Mouse (Mus musculus): Measurements from ENCODE around the gene Entpd7.
A peak's percentile ranks its signal among the peaks of the same experiment; 100 is the strongest.

Gene Entpd7

GRCm38 (mm10) chr19:43674730-43675524, 14.5 kb upstream of the Entpd7 start, which contains the start of gene Slc25a28:
Slc25a28 (minus strand) TSS chr19:43674881.
- peak; percentile 97 to 99 for DNase-seq

DNA sequence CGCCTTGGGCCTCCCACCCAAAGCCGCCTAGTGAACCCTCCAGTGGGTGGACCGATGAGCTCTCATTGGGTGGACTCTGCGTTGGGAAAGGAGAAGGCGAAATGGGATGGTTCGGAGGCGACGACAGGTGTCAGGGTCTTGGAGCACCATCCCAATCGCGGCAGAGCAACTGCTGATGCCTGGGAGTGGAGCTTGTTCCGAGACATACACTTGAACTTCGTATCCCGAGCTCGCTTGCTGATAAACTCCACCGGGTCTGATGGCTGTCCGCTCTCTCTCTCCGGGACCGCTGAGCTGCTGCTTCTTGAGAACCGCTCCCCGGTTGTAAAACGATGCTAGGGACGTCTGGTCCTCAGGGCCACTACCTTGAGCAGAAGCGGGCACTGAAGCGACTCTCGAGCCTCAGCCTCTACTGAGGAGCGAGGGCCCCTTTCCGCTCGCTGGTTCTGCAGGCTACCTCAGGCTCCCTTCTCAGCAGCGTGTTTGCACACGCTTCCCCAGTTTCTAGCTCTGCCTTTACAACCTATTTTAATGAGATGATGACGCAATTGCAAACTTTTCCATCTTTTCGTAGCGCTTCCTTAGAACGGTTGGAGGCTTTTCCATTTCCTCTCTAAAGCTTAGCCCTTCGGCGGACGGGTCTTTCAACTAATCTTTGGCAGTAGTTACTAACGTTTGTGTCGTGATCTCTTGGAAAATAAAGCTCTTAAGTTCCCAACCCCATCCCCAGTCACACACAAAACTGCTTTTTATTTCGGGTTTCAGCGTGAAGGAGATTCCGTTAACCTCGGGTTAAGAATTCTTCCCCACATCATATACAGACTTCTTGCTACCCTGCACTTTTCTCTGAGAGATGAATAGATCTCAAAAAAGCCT, 13.7 kb upstream of the Entpd7 start:
- DNase-seq: no peak

DNA sequence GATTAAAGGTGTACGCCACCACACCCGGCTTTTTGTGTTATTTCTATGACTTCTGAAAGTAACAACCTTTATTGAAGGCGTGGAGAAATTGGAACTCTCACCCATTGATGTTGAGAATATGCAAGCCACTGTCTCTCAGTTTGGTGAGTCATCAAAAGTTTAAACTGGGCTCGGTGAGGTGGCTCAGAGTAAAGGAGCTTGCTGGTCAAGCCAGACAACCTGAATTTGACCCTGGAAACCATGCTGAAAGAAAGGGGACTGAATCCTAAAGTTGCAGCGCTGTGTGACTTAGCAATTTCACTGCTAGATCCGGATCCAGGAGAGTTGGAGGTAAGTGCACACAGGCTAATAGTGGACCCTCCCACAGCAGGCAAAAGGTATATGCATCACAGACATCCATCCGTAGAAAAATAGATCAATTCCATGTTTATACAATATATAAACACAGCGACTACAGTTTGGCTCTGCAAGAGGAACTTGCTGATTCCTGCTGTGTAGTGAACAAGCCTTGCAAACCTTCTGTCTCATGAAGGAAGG, 10.9 kb upstream of the Entpd7 start:
- no peak for DNase-seq

DNA sequence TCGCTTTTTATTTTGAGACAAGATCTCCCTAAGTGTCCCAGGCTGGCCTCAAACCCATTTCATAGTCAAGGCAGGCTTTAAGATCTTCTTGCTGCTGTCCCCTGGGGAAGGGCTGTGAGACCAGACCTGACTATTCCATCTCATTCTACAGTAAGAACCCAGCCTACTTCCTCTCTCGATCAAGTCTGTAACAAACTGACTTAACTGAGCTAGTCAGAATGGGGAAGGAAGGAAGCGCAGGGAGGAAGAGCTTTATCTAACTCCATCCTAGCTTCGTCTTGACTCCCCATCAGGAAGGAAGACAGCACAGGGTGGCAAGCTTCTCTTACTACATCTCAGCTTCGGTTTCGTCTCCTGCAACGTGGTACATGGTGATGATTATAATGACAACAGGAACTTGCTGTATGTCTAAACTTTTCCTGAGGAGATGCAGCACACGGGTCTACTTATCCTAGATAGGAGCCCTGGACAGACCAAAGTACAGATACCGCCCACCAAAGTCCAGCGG, 9.9 kb upstream of the Entpd7 start:
- no peak for DNase-seq

DNA sequence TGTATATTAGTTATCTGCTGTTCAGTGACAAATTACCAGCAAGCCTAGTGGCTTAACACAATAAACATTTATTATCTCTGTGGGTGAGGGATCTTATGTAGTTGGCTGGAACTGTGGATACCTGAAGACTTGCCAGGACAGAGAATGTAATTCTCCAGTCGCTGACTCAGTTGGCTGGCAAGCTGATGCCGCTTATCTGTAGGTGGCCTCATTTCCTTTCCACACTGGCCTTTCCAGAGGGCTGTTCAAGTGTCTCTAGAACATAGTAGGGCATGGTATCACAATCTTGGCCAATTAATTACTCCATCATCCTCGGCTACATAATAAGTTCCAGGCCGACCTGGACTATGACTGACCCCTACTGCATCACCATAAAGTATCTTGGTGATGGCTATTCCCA, 7.9 kb upstream of the Entpd7 start:
- no peak for DNase-seq

- DNase-seq: peak in 1 of 2 experiments; percentile 31
Measured at GRCm38 (mm10) chr19:43692815-43693214, 3.3 kb downstream of the Entpd7 start.

DNA sequence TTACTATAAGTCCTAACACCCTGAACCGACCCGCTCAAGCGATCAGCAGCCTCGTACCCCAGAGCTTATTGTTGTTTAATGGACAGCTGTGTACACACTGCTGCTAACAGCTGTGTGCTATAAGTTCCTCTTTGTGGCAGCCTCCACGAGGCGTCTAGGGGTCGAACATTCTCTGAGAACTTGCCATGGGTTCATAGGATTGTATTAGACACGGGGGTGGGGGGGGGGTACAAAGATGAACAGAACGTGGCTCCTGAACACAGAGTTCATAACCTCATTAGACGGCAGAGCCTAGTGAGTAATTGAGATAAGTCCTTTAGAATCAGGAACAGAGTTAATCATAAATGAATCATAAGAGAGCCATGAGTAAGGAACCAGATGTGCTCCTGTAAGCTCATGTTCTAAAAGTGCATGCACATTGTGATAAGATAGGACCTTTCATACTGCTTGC, 6.1 kb downstream of the Entpd7 start:
- DNase-seq: no peak

GRCm38 (mm10) chr19:43697666-43698370, 8.3 kb downstream of the Entpd7 start:
- peak; percentile 27 to 48 for DNase-seq

- no peak for DNase-seq
Measured at GRCm38 (mm10) chr19:43699021-43699762, 9.7 kb downstream of the Entpd7 start.

DNA sequence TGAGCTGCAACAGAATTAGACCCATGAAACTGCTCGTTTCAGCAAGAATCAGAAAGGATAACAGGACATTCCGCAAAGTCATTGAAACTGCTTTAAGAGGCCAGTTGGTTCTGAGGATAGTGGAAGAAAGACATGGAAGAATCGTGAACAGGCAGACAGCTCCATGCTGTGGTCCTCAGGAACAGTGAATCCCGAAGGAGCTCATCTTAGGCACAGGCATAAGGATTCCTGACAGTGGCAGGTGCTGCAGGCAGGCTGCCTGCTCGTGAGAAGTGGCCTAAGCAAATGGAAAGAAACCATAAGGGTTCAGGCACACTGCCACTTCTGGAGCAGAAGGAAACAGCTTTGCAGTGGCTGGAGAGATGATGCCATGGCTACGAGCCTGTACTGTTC, 10.3 kb downstream of the Entpd7 start:
- DNase-seq: no peak

GRCm38 (mm10) chr19:43704211-43704610, 14.7 kb downstream of the Entpd7 start:
- DNase-seq: no peak

- no peak for DNase-seq
Measured at GRCm38 (mm10) chr19:43704787-43705497, 15.5 kb downstream of the Entpd7 start.

GRCm38 (mm10) chr19:43708206-43708605, 18.7 kb downstream of the Entpd7 start:
- no peak for DNase-seq

DNA sequence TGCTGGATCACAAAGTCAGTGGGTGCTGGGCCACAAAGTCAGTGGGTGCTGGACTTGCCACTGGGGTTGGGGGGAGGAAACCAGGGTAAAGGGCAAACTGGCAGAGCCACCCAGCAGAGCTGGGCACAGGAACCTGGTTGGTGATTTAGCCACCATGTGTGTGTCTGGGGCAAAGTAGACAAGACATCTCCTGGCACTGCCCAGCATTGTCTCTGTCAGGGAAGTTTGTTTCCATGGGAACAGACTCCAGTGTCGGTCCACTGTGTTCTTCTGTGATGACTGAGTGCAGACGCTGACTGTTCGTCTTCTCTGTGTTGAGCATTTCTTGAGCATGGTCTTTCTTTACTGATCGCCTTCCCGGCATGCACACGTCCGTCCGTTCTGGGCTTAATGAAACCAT, 19.8 kb downstream of the Entpd7 start:
- DNase-seq: no peak

DNA sequence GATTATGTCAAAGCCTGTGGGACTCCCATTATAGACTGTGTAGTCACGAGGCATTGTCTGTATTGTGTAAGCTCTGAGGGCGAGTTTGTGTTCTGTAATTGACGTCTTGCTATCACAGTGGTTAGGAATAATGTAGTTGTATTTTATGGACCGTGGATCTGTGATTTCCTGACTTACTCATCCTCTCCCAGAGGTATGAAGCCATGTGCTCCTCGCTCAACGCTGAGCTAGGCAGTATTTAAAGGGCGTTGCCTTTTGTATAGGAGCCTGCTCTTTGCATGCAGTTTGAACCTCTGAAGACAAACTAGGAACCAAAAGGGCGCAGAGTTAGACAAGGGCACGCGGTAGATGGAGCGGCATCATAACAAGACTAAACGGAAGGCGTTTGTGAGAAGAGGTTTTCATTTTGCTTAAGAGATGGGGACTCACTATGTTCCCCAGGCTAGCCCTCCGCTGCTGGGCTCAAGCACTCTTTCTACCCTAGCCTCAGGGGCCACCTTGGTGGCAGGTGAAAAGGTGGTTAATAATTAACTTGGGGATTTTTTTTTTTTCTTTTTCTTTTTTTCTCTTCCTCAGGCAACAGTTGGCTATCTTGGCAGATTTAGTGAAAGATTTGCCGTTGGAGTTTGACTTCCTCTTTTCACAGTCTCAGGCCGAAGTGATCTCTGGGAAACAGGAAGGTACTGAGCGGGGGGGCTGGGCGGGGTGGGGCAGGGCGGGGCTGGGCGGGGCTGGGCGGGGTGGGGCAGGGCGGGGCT, 21.9 kb downstream of the Entpd7 start:
- DNase-seq: no peak

DNA sequence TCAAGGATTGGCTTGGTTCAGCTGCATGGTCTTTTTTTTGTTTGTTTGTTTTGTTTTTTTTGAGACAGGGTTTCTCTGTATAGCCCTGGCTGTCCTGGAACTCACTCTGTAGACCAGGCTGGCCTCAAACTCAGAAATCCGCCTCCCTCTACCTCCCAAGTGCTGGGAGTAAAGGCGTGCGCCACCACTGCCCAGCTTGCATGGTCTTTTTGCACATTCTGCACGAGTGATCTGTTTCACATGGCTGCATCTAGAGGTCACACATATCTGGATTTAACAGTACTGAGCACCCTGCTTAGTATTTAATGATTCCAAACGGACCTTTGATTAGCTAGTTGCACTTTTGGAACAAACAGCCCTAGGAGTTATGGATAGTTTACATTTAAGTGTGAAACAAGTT, 22.5 kb downstream of the Entpd7 start:
- DNase-seq: no peak

DNA sequence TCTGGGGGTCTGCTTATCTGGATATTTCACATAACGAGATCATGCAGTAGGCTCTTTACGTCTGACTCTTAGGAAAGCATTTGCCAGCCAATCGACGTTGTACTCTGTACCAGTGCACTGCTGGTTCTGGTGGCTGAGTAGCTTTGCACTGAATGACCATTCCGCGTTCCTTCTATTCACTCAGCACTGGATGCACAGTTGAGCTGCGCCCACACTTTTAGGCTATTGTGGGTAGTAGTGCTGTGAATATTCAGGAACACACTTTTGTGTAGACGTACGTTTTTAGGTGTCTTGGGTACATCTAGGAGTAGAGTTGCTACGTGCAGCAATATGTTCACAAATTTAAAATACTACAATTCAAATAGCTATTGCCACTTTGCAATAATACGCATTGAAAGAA, 30.6 kb downstream of the Entpd7 start:
- DNase-seq: no peak

DNA sequence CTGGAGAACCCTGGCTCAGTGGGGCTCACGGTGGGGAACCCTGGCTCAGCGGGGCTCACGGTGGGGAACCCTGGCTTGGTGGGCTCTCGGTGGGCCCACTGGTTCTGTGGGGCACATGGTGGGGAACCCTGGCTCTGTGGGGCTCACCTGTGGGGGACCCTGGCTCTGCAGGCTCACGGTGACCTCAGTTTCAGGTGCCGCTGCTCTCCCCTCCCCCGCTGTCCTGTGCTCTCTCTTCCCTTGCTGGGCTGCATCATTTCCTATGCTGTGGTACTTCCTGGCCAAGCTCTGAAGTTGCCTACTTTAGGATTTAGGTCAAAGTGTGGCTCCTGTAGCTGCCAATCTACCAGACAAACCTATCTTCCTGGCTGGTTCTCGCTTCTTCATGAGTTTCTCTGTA, 33.4 kb downstream of the Entpd7 start:
- DNase-seq: no peak

DNA sequence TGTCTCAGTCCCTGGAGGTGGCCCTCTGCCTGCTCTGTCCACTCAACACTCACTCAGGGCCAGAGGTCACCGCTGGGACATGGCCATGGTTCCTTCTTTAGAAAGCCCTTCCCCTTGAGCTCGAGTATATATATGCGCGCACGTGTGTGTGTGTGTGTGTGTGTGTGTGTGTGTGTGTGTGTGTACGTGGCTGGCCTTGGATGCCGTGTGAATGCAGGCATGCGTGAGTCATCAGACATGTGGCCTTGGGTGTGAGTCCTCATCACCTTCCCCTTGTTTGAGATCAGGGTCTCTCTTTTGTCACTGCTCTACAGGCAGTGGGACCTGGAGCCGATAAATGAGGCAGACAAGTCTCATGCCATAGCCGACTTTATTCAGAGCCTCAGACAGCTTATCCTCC, 34.0 kb downstream of the Entpd7 start:
- DNase-seq: no peak

DNA sequence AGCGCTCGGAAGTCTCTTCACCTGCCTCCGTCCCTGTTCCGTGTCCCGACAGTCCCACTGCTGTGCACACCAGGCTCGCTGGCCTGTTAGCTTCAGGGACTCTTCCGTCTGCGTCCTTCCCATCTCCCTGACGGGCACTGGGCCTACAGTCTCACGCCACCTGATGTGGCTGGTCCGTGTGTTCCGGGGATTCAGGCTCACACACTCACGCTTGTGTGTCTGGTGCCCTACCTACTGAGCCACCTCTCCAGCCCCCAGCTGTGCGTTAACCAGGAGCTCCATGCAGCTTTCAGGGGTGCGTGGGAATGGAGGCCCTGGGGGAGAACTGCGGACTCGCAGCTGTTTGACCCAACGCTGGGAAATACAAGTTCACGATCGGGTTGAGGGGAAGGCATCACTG, 34.7 kb downstream of the Entpd7 start:
- DNase-seq: no peak

DNA sequence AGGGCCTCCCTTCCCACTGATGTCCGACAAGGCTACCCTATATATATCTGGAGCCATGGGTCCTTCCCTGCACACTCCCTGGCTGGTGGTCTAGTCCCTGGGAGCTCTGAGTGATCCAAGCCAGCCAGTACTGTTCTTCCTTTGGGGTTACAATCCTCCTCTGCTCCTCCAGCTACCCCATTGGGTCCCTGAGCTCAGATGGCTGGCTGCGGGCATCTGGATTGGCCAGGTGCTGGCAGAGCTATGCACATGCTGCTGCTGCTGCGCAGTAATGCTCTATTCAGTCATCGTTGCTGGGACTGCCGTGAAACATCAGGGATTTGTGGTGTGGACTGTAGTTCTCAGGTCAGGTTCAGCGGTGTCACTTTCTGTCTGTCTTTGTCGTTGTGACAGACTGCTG, 35.3 kb downstream of the Entpd7 start:
- no peak for DNase-seq
